Mouse (Mus musculus): Measurements from ENCODE around the gene Vangl2. TPM values are rescaled to one million over a fixed set of nuclear protein-coding genes. Genes with fewer than 3 reads are reported as not detected.

Vangl2 gene
- polyA plus RNA-seq, 1 experiment = not detected

DNA sequence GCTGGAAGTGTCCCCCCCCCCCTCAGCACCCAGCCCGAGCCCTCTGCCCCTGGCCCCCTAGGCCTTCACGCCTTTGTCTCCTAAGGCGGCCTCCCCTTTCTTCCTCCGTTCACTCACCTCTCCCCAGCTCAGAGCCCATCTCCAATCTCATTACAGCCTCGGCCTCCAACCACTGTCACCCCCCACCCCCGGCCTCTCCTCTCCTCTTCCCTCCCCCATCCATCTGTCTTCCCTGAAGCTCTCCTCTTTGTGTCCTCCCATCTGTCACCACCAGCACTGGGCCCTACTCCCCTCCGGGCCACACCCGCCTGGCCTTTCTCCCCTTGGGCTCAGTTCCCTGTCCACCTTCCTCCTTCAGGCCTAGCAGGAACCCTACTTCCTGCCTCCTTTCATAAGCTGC is 33.0 kb upstream of the Vangl2 start:
- H3K27ac ChIP-seq (ENCODE audit: insufficient read depth, low read depth, low read length) = no peak overlapping the region
- H3K4me1 ChIP-seq (ENCODE audit: control insufficient read depth, insufficient read depth, low read length) = no peaks in the 10 kb centered on the region; the same call in 1 of the 2 replicates
- WGBS = 61% methylated on average over 8 of the region's 8 CpGs
- TF ChIP-seq CTCF (IDR thresholded peaks at IDR 0.05; ENCODE audit: insufficient read depth, low read depth, low read length) = no peak
- no peak for TF ChIP-seq POLR2A (IDR thresholded peaks at IDR 0.05; ENCODE audit: insufficient read depth, low read depth, low read length)
- H3K4me3 ChIP-seq (ENCODE audit: insufficient read depth, low read depth, low read length) = no peak overlapping the region

- Histone ChIP-seq H3K27ac (ENCODE audit: insufficient read depth, low read depth, low read length) (no peak overlapping the region), H3K4me1 (ENCODE audit: control insufficient read depth, insufficient read depth, low read length) (no peaks in the 10 kb centered on the region; the same call in 1 of the 2 replicates), H3K4me3 (ENCODE audit: insufficient read depth, low read depth, low read length) (no peak overlapping the region)
- TF ChIP-seq CTCF (IDR thresholded peaks at IDR 0.05; ENCODE audit: insufficient read depth, low read depth, low read length) = no peak
- TF ChIP-seq POLR2A (IDR thresholded peaks at IDR 0.05; ENCODE audit: insufficient read depth, low read depth, low read length) = no peak
- 68% methylated on average over 4 of the region's 4 CpGs for WGBS
Observed at GRCm38 (mm10) chr1:172060659-172061058, 32.4 kb upstream of the Vangl2 start.

DNA sequence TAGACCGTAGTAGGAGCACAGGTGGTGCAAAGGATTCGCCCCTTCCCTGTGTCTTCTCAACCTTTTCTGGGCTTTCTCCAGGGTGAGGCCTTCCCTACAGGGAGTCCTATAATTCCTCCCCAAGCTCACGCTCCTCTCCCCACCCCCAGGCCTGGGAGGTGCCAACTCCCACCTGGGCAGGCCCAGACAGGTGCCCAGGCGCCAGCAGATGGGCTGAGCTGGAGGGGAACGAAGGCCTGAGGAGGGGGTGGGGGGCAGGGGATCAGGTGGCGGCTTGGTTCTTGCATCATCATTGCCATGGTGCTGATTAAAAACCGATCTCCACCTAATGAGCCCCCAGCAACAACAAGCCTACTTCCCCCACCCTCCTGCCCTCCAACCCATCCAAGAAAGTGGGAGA is 30.6 kb upstream of the Vangl2 start:
- Histone ChIP-seq H3K27ac (ENCODE audit: insufficient read depth, low read depth, low read length) (no peak overlapping the region), H3K4me3 (ENCODE audit: insufficient read depth, low read depth, low read length) (no peak overlapping the region), H3K4me1 (ENCODE audit: control insufficient read depth, insufficient read depth, low read length) (peaks cover 4% of the 10 kb centered on the region)
- TF ChIP-seq POLR2A (IDR thresholded peaks at IDR 0.05; ENCODE audit: insufficient read depth, low read depth, low read length) = no peak
- WGBS = 76% methylated on average over 7 of the region's 7 CpGs

DNA sequence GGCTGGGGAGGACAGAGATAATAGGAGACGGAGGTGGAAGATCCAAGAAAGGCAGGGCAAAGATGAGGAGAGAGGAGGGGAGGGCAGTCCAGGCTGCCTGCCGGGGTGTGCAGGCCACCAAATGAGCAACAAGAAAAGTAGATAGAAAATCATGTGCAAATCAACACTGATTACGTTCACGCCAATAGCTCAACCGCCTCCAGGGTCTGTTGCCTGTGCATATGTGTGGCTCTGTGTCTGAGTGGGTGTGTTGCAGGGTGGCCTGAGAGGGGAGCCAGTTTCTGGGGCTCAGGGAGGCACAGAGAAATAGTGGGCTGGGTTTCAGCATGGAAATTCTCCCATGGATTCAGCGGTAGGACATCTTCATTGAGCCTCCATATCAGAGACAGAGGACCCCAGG is 30.1 kb upstream of the Vangl2 start:
- Histone ChIP-seq H3K4me3 (ENCODE audit: insufficient read depth, low read depth, low read length) (no peak overlapping the region), H3K4me1 (ENCODE audit: control insufficient read depth, insufficient read depth, low read length) (peaks cover 7% of the 10 kb centered on the region), H3K27ac (ENCODE audit: insufficient read depth, low read depth, low read length) (no peak overlapping the region)
- TF ChIP-seq CTCF (IDR thresholded peaks at IDR 0.05; ENCODE audit: insufficient read depth, low read depth, low read length) (no peak), POLR2A (IDR thresholded peaks at IDR 0.05; ENCODE audit: insufficient read depth, low read depth, low read length) (no peak)
- WGBS = 65% methylated on average over 6 of the region's 6 CpGs

- no peak within 1 kb of the TSS for H3K4me3 ChIP-seq (ENCODE audit: insufficient read depth, low read depth, low read length)
- TF ChIP-seq POLR2A (IDR thresholded peaks at IDR 0.05; ENCODE audit: insufficient read depth, low read depth, low read length) (no peak), CTCF (IDR thresholded peaks at IDR 0.05; ENCODE audit: insufficient read depth, low read depth, low read length) (no peak)
- H3K4me1 ChIP-seq (ENCODE audit: control insufficient read depth, insufficient read depth, low read length) = peaks cover 7% of the 10 kb centered on the region
- 30% methylated on average over 2 of the region's 2 CpGs for WGBS
- no peak within 1 kb of the TSS for H3K27ac ChIP-seq (ENCODE audit: insufficient read depth, low read depth, low read length)
Observed at GRCm38 (mm10) chr1:172057491-172057921, 29.3 kb upstream of the Vangl2 start, which contains the start of gene Nhlh1. Gene Nhlh1, minus strand, starts transcription at chr1:172057573.

- H3K27ac ChIP-seq (ENCODE audit: insufficient read depth, low read depth, low read length) = no peak overlapping the region
- 82% methylated on average over 4 of the region's 4 CpGs for WGBS
- peaks cover 7% of the 10 kb centered on the region for H3K4me1 ChIP-seq (ENCODE audit: control insufficient read depth, insufficient read depth, low read length)
- no peak overlapping the region for H3K4me3 ChIP-seq (ENCODE audit: insufficient read depth, low read depth, low read length)
- TF ChIP-seq POLR2A (IDR thresholded peaks at IDR 0.05; ENCODE audit: insufficient read depth, low read depth, low read length) (no peak), CTCF (IDR thresholded peaks at IDR 0.05; ENCODE audit: insufficient read depth, low read depth, low read length) (no peak)
Observed at GRCm38 (mm10) chr1:172056251-172056650, 28.0 kb upstream of the Vangl2 start.

DNA sequence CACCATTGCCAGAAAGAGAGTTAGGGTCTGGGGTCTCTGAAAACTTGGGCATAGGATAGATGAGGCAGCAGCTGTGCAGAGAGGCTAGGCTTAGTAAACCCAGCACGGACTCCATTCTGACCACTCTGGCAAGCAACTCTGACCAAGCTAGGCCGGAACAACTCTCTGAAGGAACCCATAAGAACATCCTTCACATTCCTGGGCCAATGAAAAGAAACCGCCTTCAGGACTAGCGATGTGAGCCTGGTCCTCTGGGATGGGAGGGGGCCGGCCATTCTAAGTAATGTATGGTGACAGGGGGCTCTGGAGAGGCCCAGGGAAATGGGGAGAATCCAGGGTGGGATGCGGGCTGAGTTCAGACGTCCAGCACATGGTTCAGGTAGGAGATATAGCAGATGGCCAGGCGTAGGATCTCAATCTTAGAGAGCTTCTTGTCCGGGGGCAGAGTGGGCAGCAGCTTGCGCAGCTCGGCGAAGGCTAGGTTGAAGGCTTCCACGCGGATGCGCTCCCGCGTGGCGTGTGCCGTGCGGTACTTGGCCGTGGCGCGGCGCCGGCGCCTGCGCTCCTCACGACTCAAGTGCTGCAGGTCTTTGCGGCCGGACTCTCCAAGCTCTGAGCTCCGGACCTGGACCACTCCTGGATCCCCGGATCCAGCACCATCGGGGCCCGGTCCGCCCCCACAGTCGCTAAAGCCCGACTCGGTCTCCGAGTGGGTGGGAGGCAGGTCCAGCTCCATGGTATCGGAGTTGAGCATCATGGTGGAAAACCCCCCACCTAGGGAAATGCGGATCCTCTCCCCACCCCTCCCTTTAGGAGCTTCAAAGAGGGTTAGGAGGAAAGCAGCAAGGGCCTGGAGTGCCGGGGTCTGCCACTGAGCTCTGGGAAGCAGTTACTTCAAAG is 25.5 kb upstream of the Vangl2 start:
- TF ChIP-seq CTCF (IDR thresholded peaks at IDR 0.05; ENCODE audit: insufficient read depth, low read depth, low read length) (no peak), POLR2A (IDR thresholded peaks at IDR 0.05; ENCODE audit: insufficient read depth, low read depth, low read length) (no peak)
- WGBS = 11% methylated on average over 42 of the region's 42 CpGs
- H3K27ac ChIP-seq (ENCODE audit: insufficient read depth, low read depth, low read length) = no peak overlapping the region
- H3K4me3 ChIP-seq (ENCODE audit: insufficient read depth, low read depth, low read length) = peak overlapping the region; percentile 30
- H3K4me1 ChIP-seq (ENCODE audit: control insufficient read depth, insufficient read depth, low read length) = peaks cover 11% of the 10 kb centered on the region

- 57% methylated on average over 10 of the region's 10 CpGs for WGBS
- TF ChIP-seq CTCF (IDR thresholded peaks at IDR 0.05; ENCODE audit: insufficient read depth, low read depth, low read length) (no peak), POLR2A (IDR thresholded peaks at IDR 0.05; ENCODE audit: insufficient read depth, low read depth, low read length) (no peak)
- Histone ChIP-seq H3K27ac (ENCODE audit: insufficient read depth, low read depth, low read length) (no peak overlapping the region), H3K4me3 (ENCODE audit: insufficient read depth, low read depth, low read length) (no peak overlapping the region), H3K4me1 (ENCODE audit: control insufficient read depth, insufficient read depth, low read length) (peaks cover 15% of the 10 kb centered on the region)
Observed at GRCm38 (mm10) chr1:172052766-172053279, 24.6 kb upstream of the Vangl2 start.

GRCm38 (mm10) chr1:172049131-172049782 is 21.0 kb upstream of the Vangl2 start:
- no peak overlapping the region for H3K27ac ChIP-seq (ENCODE audit: insufficient read depth, low read depth, low read length)
- WGBS = 32% methylated on average over 13 of the region's 13 CpGs

More at GRCm38 (mm10) chr1:172049131-172049782, 21.0 kb upstream of the Vangl2 start:
- H3K4me1 ChIP-seq (ENCODE audit: control insufficient read depth, insufficient read depth, low read length) = peaks cover 15% of the 10 kb centered on the region
- H3K4me3 ChIP-seq (ENCODE audit: insufficient read depth, low read depth, low read length) = no peak overlapping the region
- no peak for TF ChIP-seq POLR2A (IDR thresholded peaks at IDR 0.05; ENCODE audit: insufficient read depth, low read depth, low read length)
- TF ChIP-seq CTCF (IDR thresholded peaks at IDR 0.05; ENCODE audit: insufficient read depth, low read depth, low read length) = no peak

All from olfactory bulb, adult 2 months (tissue).